Mouse (Mus musculus): ENCODE measurements at regions not wholly inside any gene's neighbourhood (a gene's known extent, or its start where the extent isn't known, plus 50 kb on each side); places are given as distances from the start of the nearest gene placed in this dataset.
A peak's percentile ranks its signal among the peaks of the same experiment; 100 is the strongest.

DNA sequence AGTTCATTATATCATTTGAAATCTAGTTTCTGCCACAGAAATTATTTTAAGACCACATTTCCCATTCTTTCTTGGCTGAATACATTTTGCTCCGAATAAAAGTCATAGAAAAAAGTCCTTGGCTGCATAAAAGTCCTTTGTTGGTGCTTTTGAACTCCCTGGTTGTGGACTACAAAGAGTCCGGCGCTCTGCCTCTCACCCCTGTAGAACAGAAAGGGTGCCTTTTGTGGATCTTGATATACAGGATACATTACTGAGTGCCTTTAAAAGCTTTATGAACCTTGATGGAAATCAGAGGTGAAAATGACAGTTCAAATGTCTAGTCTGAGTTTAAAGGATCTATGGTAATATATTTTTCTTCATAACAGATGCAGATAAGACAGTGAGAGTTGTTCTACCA is 355.5 kb downstream of the Anxa1 start:
- intact Hi-C loops (cut with DNase I): no loop called here
- DNase-seq: no peak

DNA sequence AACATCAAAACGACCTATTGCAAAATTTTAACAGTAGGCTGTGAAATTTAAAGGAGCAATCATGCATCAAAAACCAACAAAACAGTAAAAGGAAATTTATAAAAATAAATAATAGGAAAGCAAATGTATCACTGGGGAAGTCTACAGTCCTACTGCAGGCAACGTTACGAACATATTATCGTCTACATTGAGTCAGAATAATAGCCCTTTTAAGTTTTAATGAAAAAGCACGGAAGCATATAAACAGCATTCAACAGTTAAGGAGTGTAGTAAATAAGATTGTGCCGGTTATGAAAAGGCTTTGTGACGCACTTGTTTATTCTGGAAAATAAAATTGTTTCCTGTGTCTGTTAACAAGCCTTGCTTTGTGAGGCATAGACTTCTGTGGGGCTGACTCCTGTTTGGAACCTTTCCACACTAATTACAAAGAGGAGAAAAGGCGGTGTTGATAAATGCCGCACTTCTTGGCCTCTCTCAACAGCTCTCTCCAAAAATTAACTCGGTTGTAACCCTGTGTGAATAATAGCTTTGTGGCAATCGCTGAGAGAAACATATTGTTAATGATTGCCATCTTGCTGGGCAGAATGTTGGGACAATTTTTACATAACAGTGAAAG is 363.0 kb downstream of the Anxa1 start:
- DNase-seq: no peak
- intact Hi-C loops (cut with DNase I): no loop called here

DNA sequence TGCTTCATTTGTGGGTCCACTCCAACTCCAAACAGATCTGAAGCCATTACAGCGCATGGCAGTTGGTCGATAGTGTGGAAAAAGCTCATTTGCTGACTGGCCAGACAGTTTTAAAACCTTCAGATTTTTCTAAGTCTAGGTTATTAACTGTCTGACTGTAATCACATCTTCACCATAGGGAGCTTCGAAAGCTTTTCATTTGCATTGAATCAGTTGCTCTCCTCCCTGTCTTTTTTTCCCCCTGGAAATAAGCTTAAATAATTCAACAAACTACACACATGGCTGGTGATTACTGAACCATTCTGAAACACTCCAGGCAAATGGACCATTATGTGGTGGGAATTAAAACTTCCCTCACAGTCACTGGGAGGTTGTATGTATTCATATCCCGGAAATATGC is 376.6 kb downstream of the Anxa1 start:
- intact Hi-C loops (cut with DNase I): no loop called here
- no peak for DNase-seq

DNA sequence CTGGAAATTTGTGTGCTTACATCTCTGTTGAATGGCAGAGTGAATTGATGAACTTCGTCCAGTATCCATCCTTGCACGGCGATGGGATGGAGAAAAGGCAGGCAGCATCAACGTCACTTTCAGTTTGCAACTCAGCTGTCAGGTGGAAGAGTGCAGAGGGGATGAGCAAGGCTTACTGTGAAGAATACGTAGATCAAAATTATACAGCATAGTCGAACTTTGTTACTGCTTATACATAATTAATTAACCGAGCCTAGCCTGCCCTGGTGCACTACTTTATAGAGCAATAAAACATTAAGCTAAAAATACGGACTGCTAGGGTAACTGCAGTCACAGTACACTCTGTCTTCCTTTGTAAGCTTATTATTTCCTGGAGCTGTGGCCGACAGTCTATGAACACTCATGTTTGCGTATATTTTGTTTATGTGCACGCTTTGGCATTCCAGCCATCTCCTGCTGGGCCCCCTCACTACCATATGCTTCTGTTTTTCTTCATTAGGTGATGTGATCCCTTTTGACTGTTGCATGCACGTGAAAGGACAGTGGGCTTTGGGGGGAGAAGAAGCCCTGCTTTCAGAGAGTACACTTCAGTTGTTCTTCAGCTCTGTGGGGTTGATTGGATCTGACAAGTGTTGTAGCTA is 380.8 kb downstream of the Anxa1 start:
- intact Hi-C loops (cut with DNase I): no loop called here

DNA sequence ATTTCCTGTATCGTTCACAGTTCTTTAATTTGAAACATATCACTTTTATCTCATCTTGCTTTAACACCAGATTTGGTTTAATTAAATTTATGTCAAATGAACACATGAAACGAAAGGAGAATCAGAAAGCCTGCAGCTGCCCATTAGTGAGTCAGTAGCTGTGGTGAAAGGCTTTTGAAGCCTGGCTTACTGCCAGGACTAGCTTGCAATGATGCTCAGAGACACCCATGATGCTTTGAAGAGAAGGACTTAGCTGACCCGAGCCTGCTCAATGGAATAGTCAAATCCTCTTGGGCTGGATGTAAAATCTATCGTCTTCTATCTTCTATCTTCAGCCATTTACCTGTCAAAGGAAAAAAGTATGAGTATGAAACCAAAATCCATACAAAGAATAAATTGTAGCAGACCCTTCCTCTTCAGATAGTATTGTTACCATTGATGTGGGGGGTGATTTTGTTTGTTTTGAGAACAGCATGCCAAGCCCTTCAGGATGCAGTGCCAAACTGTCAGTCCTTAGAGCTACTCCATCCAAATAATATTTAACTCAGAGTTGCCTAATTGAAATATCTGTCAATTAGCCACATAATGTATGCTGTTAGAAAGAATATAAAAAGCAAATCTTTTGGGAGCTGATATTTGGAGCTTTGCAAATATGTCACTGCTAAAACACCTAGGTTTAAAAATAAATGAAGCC is 384.7 kb downstream of the Anxa1 start:
- no peak for DNase-seq
- intact Hi-C loops (cut with DNase I): no loop called here

More for the DNA sequence above, 380.8 kb downstream of the Anxa1 start:
- no peak for DNase-seq

DNA sequence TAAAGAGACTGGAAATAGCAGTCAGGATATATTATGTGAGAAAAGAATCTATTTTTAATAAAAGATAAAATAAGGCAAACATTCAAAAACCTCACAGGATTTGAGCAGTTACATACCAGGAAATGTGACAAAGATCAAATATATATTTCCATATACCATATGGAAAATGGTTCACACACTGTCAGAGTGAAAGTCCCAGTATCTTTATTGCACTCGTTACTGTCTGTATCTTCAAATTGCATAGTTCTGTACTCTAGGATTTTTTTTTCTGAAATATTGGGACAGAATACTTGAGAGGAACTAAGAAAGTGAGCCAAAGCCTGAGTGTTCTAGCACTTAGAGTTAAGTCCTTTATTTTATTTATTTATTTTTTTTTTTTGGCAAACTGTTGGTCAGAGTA is 403.5 kb downstream of the Anxa1 start:
- no peak for DNase-seq
- intact Hi-C loops (cut with DNase I): no loop called here

DNA sequence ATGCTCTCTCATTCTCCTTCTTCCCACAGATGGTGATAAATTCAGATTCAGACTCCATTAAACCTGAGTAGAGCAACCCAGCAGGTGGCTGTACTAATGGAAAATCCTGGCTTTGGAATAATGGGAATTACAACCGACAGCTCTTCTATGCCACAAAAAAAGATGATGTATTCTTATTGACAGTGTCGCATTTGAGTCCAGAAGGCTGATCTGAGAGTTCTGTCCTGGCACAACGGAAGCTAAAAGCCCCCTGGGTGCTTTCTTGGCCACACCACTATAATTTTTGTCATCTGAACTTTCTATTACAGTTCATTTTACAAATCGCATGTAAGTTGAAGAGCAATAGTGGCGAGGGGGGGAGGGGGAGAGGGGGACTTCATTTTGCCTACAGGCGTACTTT is 411.9 kb downstream of the Anxa1 start:
- DNase-seq: no peak
- intact Hi-C loops (cut with DNase I): no loop called here

DNA sequence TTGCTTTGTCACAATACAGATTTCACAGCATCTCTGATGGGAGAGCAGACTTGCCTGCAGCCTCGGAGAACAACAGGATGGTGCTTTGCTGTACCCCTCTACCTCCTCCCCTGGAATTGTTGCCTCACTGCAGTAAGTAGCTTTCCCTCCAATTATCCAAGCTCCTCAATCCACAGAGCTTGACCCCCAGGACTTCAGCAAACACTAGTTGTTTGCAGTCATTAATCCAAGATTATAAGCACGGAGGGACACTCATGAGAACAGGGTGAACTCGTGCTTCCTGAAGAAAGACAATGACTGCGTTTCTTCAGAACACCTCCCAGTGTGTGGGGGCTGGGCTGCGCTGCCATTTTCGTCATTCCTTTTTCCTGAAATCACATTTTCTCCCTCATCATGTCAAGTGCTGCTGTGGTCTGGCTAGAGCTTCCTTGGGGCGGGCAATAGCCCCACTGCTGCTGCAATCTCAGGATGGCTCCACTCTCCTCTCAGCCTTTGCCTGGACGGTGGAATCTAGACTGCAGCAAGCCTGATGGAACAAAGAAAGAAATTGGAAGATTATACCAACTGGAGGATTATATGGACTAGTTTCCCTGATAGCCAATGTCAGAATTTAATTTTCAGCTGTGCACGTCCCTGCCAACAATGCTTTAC is 413.0 kb downstream of the Anxa1 start:
- intact Hi-C loops (cut with DNase I): no loop called here
- DNase-seq: no peak

DNA sequence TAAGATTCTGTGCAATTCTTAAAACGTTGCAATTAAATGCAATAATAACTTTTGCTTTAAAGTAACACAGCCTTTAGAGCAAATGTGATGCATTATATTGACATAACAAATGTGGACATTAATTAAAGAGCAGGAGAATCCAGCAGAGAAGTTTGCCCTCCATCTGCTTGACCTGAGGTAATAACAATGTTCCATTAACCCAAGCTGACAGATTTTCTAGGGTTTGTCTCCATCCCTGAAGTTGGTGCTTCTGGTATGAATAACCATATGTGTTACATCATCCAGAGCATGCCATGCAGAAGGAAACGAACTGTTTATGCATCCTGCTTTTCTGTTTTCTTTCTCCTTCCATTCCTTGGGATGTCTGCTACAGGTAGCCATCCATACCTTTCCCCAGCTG is 414.0 kb downstream of the Anxa1 start:
- no peak for DNase-seq
- intact Hi-C loops (cut with DNase I): no loop called here

DNA sequence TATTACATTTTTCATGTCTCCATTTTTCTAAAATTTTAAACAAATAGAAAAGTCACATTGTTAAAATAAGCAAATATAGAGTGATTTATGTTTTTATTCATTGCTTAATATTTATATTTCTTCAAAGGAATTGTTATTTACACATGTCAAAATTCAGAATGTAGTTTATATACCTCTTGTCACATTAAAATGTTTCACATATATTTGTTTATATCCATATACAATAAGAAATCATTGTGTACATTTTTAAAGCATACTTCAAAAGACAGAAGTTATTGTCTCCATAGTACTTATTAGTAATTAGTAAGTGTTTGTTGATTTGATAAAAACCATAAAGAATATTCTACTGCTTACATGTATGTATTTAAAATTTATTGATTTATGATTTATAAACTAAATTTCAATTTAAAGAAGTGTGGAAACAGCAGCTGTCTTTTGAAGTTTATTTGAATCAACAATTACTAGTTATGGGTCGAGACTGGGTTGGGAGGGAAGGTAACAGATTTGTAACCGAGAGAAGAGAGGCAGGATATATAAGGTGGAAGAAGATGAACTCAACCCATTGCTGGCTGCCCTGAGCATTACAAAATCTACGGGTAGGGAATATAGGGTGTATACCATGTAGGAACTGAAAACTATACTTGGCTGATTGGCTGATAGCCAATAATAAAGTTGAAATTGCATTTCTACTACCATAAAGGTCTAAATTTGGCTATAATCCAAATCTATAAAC is 420.8 kb downstream of the Anxa1 start:
- intact Hi-C loops (cut with DNase I): no loop called here
- no peak for DNase-seq

DNA sequence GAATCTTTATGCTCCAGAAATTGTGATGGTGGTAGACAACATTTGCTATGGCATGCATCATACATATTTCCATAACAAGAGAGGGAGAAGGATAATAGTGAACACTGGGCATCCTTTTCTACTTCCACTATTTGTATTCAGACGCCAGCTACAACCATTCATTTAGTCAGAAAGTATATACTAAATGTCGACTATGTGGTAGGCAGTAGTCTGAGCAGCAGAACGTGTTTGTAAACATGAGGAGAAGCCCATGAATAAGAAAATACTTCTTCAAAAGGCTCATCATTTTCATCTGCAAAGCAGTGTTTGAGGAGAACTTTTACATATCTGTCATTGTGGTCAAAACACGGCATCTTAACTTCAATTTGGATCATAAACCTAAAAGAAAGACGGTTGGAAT is 421.4 kb downstream of the Anxa1 start:
- intact Hi-C loops (cut with DNase I): no loop called here
- no peak for DNase-seq

DNA sequence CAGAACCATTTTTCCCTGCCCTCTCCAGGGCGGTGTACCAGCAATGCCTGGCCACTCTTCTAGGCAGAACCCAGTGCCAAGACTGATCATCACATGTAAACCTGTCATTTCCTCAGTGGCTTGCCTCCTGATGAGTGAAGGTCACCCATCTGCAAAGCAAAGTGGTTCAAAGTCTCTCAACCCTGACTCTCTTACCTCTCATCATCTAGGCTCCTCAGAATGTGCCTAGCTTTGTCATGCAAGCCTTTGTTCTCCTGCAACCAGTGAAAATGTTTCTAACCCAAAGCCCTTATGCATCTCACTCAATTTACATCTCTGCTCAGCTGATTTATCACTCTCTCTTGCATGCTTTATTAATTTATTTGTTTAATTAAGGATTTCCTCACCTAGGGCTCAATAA is 445.5 kb downstream of the Anxa1 start:
- DNase-seq: no peak

DNA sequence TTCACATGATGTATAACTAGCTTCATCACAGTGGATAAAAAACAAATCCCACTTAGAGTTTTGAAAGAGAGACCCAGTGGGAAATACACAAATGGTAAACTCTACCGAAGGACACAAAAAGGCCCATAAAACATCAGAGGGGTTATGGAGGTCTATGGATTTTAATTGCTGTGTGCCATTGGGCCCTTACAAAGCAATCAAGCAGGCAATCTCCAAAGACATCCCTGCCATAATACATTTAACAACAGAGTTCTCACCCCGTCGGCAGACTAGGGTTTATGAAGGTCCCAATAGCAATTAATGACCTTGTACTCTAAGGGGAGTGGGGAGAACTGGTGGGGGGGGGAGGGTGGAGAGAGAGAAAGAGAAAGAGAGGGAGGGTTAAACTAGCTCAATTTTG is 448.0 kb downstream of the Anxa1 start:
- intact Hi-C loops (cut with DNase I): no loop called here
- DNase-seq: no peak

More for the DNA sequence above, 445.5 kb downstream of the Anxa1 start:
- intact Hi-C loops (cut with DNase I): no loop called here

DNA sequence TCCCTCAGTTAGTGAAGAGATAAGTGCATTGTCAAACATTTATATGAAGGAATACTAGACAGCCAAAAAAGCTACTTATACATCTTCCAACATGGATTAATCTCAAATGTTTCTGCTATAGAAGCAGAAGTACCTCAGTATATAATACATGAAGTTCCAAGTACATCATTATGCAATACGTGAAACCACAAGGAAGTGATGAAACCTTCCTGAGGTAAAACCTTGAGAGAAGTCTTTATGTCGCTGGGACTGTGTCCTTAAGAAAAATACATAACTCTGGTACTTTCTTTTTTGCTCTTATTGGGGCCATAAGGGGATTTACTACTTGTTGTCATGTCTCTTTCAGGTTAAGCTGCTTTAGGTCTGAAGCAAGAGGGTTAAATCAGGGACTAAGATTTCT is 469.6 kb downstream of the Anxa1 start:
- intact Hi-C loops (cut with DNase I): no loop called here
- no peak for DNase-seq

DNA sequence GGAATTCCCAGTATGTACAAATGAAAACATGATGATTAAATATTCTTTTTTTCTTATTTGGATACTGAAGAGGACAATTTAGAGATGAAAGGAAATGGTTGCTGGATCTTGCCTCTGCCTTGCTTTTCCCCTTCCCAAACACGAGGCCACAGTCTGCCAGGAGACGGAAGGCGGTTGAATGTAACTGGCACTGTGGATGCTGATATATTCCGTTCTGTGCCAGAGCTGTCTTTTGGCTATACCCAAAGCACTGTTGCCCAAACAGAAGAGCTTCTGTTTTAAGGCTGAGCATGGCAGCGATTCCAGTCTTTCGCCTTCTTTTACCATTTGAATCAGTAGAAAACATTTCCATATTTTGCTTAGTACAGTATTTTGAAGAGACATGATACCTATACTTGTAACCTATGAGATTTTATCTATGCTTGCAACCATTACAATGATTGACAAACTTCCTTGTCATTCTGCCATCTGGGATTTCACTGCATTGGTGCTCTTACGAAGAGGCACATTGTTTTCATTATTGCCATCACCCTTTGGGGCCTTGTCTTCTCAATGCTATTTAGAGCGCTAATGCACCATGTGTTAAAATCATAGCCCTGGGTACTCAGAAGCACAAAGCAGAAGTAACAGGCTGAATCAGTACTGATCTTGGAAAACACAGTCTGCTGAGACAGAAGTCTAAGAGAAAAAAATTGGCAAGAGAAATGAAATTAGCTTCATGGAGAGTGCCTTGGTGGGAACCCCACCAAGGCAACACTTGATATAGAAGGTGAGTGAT is 504.6 kb downstream of the Anxa1 start:
- DNase-seq: no peak
- intact Hi-C loops (cut with DNase I): no loop called here

DNA sequence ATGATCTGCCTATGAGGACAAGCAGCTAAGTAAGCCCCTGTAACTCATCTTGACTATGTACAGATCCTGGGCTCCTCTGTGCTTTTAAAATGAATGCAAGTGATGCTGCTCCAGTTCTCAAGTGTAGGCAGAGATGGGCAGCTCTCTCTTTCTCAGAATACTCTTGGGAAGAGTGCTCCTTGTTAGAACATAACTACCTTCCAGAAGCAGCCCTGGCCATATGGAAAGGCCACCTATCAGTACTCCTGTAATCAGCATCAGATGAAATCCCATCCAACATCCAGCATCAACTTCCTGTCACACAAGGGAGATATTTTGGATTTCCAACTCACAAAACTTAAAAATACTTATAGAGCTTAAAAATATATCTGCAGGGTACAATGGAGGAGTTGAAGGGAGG is 509.8 kb downstream of the Anxa1 start:
- DNase-seq: no peak
- intact Hi-C loops (cut with DNase I): no loop called here

DNA sequence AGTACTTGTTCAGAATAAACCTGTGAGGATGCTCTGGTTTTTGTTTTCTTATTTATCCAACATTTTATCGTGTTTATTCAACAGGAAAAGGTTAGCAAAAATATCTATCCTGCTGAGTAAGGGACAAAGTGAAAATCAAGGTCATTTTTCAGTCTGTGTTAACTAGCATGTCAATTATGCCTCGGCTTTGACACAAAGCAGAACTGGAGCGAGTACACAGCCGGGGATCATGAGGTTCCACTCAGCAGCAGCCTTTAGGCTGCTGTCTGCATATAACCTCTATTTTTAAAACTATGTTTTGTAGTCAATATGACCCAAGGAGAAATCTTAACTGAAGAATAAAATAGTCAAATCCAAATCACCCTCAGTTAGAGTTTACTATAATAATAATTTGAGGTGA is 542.6 kb downstream of the Anxa1 start:
- intact Hi-C loops (cut with DNase I): no loop called here
- DNase-seq: peak; percentile 2 to 11

DNA sequence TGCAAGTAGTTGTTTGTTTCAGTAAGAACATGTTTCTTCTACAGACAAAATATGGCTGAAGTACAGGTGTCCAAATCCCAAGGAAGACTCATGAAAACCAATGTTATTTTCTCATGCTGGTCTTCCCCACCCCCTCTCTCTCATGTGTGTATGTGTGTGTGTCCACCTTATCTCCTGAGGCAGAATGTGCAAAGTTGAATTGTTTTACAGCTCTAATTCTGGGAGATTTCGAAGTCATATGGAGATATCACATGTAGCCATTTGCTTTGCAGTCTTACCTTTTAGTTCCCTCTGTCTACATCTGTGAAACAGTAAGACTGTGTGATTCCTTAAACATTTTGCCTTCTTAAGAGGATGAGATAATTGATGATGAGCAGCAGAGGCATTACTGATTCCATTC is 582.8 kb downstream of the Anxa1 start:
- DNase-seq: no peak
- intact Hi-C loops (cut with DNase I): no loop called here

DNA sequence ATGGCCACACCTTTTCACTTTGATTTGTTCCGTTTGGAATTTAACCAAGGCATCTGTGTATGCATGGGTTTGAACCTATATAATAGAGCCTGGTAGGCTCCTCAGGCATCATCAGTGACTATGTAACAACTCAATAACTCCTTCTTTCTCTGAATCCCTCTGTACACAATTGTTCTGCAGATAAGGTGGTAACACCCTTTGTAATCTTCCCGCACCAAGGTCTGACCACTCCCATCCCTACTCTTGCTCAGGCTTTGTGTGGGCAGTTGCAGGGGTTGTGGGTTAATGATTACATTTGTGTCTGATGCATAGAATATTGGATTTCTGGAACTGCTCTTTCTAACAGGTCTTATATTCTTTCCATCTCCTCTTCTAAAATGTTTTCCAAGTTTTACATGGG is 596.9 kb downstream of the Anxa1 start:
- no peak for DNase-seq

DNA sequence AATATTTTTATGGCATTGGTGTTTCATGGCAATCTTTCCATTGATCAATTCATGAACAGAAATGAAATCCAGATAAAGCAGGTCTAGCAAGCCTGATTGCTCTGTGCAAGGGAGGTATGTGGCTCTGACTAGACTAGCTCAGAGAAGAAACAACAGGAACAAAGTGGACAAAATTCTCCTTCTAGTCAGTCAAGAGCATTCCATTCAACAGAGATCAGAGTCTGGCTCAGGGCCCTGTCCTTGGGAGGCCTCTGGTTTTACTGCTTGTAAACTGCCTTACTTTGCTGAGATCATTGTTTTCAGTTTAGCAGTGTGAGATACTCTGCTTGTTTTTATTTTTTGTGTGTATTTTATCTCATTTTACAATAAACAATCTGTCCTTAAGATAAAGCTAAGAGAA is 607.2 kb downstream of the Anxa1 start:
- peak; percentile 65 for DNase-seq
- intact Hi-C loops (cut with DNase I): no loop called here

More for the DNA sequence above, 596.9 kb downstream of the Anxa1 start:
- intact Hi-C loops (cut with DNase I): no loop called here

Data from heart, postnatal 10 days (tissue).